Mouse (Mus musculus) spleen, adult 2 months (tissue): ENCODE measurements around the gene Neurl4.

ENCODE experiments used
- CTCF ChIP-seq: fragments of 200-500 bp; IDR thresholded peaks from 2 replicates; pipeline ENCODE4 v1.5.1; 2011; ENCODE audit warnings: mild to moderate bottlenecking, inconsistent platforms; ENCODE audit not compliant: insufficient read depth, insufficient read length, insufficient replicate concordance; ENCODE audit errors: extremely low read depth
- POLR2A ChIP-seq: fragments of 200-500 bp; IDR thresholded peaks from 2 replicates; pipeline ENCODE4 v1.6.1; 2011; ENCODE audit warnings: low read depth, low read length, inconsistent platforms

- no peak for TF ChIP-seq CTCF
- TF ChIP-seq POLR2A, result no peak
These were observed 61.0 kb downstream of the Neurl4 start for GRCm38 (mm10) chr11:69961841-69962240.
